Comparison of ENCODE assay signal across 23 mouse cellular contexts in genomic region chr9:41195742-41196311, GRCm38 (mm10). TPM values are rescaled to one million over a fixed set of nuclear protein-coding genes. Genes with fewer than 3 reads are reported as not detected.
A peak's percentile ranks its signal among the peaks of the same experiment; 100 is the strongest.
DNase-seq lines count a peak whose midpoint lies in the region; ATAC-seq and TF ChIP-seq lines count a peak whose summit lies in the region.
"Had no signal": no experiment of that assay in that cellular context is flagged by ENCODE, and none has a peak within 500 bp of the region (broad histone marks: within the 10 kb centered on the region; RNA-seq: fewer than 3 reads in every experiment).

No protein-coding gene starts in this region.

- no peak overlapping the region for H3K9ac ChIP-seq in liver, postnatal 0 days (replicated peaks)
- H3K9ac ChIP-seq: embryonic facial prominence, embryonic 15.5 days; heart, embryonic 13.5 days; hindbrain, embryonic 13.5 days; limb, embryonic 12.5 days; lung, embryonic 14.5 days had no signal

- H3K27me3 ChIP-seq in cerebellum, adult 2 months (ENCODE audit: control insufficient read depth, insufficient read depth, low read length): no peaks in the 10 kb centered on the region
- no peaks in the 10 kb centered on the region for H3K27me3 ChIP-seq in liver, postnatal 0 days (ENCODE audit: insufficient read depth, low read length)
- H3K27me3 ChIP-seq: CH12.LX; embryonic facial prominence, embryonic 15.5 days; hindbrain, embryonic 13.5 days; limb, embryonic 12.5 days had no signal

- TF ChIP-seq POLR2A in cerebellum, adult 2 months (IDR thresholded peaks at IDR 0.05; ENCODE audit: borderline replicate concordance, insufficient read depth, low read length): no peak

- peak overlapping the region; percentile 96 for H3K27ac ChIP-seq in cerebellum, adult 2 months (ENCODE audit: insufficient read depth, low read length)
- no peak overlapping the region for H3K27ac ChIP-seq in liver, postnatal 0 days (ENCODE audit: low read depth)
- H3K27ac ChIP-seq in gastrocnemius, adult 2 months: no peak overlapping the region
- H3K27ac ChIP-seq: embryonic facial prominence, embryonic 15.5 days; heart, embryonic 13.5 days; hindbrain, embryonic 13.5 days; limb, embryonic 12.5 days; midbrain, embryonic 10.5 days had no signal

- H3K9me3 ChIP-seq in liver, postnatal 0 days (ENCODE audit: low read length): no peaks in the 10 kb centered on the region
- H3K9me3 ChIP-seq: embryonic facial prominence, embryonic 15.5 days; heart, embryonic 13.5 days; hindbrain, embryonic 13.5 days; limb, embryonic 12.5 days; midbrain, embryonic 10.5 days had no signal

- H3K4me1 ChIP-seq in cerebellum, adult 2 months (ENCODE audit: control insufficient read depth, insufficient read depth, low read length): peaks cover 44% of the 10 kb centered on the region
- H3K4me1 ChIP-seq in liver, postnatal 0 days (ENCODE audit: insufficient read depth): no peaks in the 10 kb centered on the region
- H3K4me1 ChIP-seq: midbrain, embryonic 10.5 days had no signal

- H3K4me3 ChIP-seq in cerebellum, adult 2 months (replicated peaks; ENCODE audit: insufficient read depth, low read depth, low read length): no peak overlapping the region
- no peak overlapping the region for H3K4me3 ChIP-seq in liver, postnatal 0 days (ENCODE audit: low read depth, low read length)
- no peak overlapping the region for H3K4me3 ChIP-seq in gastrocnemius, adult 2 months
- H3K4me3 ChIP-seq: embryonic facial prominence, embryonic 15.5 days; heart, embryonic 13.5 days; hindbrain, embryonic 13.5 days; limb, embryonic 12.5 days; midbrain, embryonic 10.5 days had no signal

- no peaks in the 10 kb centered on the region for H3K36me3 ChIP-seq in liver, postnatal 0 days (replicated peaks; ENCODE audit: insufficient read depth, low read length)
- H3K36me3 ChIP-seq: embryonic facial prominence, embryonic 15.5 days; heart, embryonic 13.5 days; hindbrain, embryonic 13.5 days; limb, embryonic 12.5 days; midbrain, embryonic 10.5 days had no signal

- intact Hi-C loops in gastrocnemius, adult 2 months (cut with DNase I): no loop called here

- DNase-seq in cerebellum, adult 2 months: peak; percentile 48 to 55
- DNase-seq in cerebellum, postnatal 14 days: no peak
- DNase-seq in NIH3T3 (ENCODE audit: low read depth) (peak; percentile 28), liver (peak; percentile 39)
- no peak for DNase-seq in liver, postnatal 0 days
- DNase-seq in gastrocnemius, adult 2 months: no peak
- no peak for DNase-seq in retina, postnatal 1 day
- no peak for DNase-seq in gastrocnemius, adult 18-20 months (ENCODE audit: low spot score)
- DNase-seq: adrenal gland, adult 8-10 months; heart, adult 11 months; kidney, postnatal 4 days; lung, embryonic 14.5 days; lung, postnatal 36 days; right cerebral cortex, adult 18-20 months; thymus, adult 18-20 months; thymus, postnatal 4 days had no signal

- H3K4me2 ChIP-seq in liver, postnatal 0 days (ENCODE audit: low read depth, low read length): no peak overlapping the region
- H3K4me2 ChIP-seq: embryonic facial prominence, embryonic 15.5 days; heart, embryonic 13.5 days; hindbrain, embryonic 13.5 days; limb, embryonic 12.5 days; lung, embryonic 14.5 days had no signal

- ATAC-seq in liver, postnatal 0 days: peak; percentile 67
- ATAC-seq: inflammation-experienced regulatory T-cells, adult 6 months had no signal

- TF ChIP-seq EP300 in liver, postnatal 0 days (IDR thresholded peaks at IDR 0.05; ENCODE audit: low read depth): no peak

- 55% methylated on average over 10 of the region's 10 CpGs for WGBS in cerebellum, adult 2 months
- WGBS in liver, postnatal 0 days (ENCODE audit: insufficient replicate concordance): 73% methylated on average over 10 of the region's 10 CpGs

- no peak for TF ChIP-seq CTCF in cerebellum, adult 2 months (IDR thresholded peaks at IDR 0.05; ENCODE audit: borderline replicate concordance, insufficient read depth, low read depth, low read length)
- no peak for TF ChIP-seq CTCF in liver, postnatal 0 days (IDR thresholded peaks at IDR 0.05; ENCODE audit: low read depth)
- no peak for TF ChIP-seq CTCF in gastrocnemius, adult 2 months (IDR thresholded peaks at IDR 0.05)

RNA-seq across cellular contexts. Expression of gene Ubash3b, which starts 34.3 kb away (rescaled TPM):
- 39.3 and 48.8 TPM in 2 replicates for polyA plus RNA-seq in cerebellum, adult 2 months (2012; rRNA removed)
- 6.6 TPM in 2 replicates for polyA plus RNA-seq in liver, postnatal 0 days (2015; fragmentation: Nextera tagmentation; extraction: Ambion mirVana)
- total RNA-seq in gastrocnemius, adult 2 months (2021): under 1 TPM; 0.33 to 0.45 TPM
- total RNA-seq in gastrocnemius, adult 18-20 months (2021): under 1 TPM; 0.25 to 0.69 TPM

Comparison
In these comparisons a context has a peak if more than half of its experiments do, and no peak if none do; other contexts are left out.
1. DNase-seq: peak in cerebellum, adult 2 months (2 of 2), NIH3T3 (single experiment) and liver (single experiment); none in cerebellum, postnatal 14 days (0 of 2), liver, postnatal 0 days (single experiment), gastrocnemius, adult 2 months (single experiment), retina, postnatal 1 day (single experiment) and gastrocnemius, adult 18-20 months (single experiment).